Mouse (Mus musculus) cerebellum, adult 11 months (tissue): ENCODE measurements around the gene Bsn.

Experiments used
- DNase-seq: peaks from one replicate; pipeline ENCODE4 v3.0.0; 2022

The Bsn gene

DNA sequence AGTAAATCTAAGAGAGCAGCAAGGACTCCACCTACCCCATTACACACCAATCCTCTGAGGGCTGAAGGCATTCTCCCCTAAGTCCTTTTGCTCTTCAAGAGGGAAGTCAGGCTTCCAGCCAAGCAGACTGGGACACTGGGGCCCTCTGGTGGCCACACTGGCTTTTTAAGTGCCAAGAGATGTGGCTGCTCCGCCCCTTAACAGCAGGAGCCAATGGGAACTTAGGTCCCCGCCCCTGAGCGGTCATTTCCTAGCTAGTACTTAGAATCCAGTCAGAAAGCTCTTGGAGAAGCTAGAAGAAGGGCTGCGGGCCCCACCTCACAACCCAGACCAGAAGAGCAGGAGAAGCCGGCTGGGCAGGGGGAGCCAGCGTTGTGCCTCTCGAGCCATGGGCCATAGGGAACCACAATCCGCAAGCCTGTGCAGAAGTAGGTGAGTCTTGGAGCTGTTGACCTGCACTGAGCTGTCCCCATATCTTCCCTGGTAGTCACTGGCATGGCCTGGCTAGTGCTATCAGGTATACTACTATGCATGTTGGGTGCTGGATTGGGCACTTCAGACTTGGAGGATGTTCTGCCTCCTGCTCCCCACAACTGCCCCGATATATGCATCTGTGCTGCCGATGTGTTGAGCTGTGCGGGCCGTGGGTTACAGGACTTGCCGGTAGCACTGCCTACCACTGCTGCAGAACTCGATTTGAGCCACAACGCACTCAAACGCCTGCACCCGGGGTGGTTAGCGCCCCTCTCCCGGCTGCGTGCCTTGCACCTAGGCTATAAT is 137.1 kb downstream of the Bsn start, which contains the start of gene Amigo3:
TSS of gene Amigo3 (plus strand) at position 275 of the 780 bp plus-strand sequence.
- DNase-seq = peak; percentile 93

DNA sequence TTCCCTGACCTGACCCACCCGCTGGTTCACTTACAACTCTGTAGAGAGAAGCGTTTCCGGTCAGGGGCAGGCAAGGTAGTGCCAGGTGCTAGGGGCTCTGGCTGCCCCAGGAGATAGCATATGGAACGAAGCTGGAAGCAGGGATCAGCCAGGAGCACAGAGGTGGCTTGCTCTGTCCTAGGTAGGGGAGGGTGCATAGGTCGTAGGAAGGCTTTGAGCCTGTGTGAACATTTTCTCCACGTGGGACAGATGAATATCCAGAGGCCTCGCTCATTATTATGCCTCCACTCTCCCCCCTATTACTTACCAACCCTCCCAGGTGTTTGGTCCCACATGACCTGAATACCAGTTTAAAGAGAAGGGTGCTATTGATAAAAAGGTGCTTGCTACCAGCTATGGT is 137.8 kb downstream of the Bsn start:
- no peak for DNase-seq

DNA sequence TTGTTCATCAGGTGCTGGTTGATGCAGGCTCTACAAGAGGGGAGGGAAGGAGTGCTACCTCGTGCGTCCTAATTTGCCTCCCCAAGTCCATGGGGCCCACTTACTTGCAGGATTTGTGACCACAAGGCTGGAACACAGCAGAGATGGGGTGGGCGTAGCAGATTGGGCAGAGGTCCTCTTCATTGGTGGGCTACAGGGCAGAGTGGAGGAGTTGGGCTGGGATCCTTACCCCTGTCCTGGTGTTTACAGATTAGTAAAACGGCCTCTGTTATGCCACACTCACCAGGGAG is 138.3 kb downstream of the Bsn start:
- DNase-seq = peak; percentile 23

DNA sequence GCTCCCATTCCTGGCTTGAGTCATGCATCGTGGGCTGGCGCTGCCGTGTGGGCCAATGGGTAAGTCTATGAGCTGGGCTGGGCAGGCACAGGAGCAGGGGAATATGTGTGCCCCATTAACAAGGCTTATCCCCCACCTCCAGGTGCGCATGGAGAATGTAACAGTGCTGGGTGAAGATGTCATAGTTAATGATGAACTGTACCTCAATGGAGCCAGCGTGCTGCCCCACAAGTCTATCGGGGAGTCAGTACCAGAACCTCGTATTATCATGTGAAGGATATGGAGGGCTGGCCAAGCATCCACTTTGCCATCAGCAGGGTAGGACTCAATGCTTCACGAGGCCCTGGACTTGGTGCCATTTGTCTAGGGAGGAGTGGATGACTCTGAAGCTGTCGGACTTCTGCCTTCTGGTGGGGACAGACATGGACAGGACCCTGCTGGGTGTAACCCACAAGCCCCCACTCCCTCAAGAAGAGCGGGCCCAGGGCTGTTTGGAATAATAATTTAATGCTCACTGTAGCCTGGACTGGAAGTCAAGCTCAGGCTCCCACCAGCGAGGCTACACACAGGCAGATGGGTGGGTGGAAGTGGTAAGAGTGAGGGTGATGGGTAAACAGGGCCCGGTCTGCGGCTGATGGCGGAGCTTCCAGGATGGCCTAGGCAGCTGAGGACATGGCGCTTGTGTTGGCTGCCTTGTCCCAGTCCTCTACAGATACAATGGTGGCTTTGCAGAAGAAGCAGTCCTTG is 138.8 kb downstream of the Bsn start:
- peak; percentile 20 for DNase-seq

DNA sequence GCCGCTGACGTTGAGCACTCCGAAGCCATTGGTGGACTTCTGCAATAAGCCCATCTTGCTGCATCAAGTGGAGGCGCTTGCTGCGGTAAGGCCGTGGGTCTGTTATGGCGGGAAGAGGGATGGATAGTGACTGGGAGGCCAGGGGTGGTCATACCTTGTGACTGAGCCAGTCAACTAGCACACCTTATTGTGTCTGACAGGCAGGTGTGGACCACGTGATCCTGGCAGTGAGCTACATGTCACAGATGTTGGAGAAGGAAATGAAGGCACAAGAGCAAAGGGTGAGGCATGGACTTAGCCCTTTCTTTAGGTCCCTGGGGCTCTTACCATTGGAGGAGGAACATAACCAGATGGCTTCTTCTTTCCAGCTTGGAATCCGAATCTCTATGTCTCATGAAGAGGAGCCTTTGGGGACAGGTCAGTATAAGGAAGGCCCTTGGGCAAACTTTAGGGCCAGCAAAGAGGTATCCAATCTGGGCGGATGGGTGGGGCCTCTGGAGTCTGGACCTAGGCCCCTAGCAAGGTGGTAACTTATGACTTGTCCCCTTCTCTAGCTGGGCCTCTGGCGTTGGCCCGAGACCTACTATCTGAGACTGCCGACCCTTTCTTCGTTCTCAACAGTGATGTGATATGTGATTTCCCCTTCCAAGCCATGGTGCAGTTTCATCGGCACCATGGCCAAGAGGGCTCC is 140.5 kb downstream of the Bsn start:
- peak; percentile 34 for DNase-seq

DNA sequence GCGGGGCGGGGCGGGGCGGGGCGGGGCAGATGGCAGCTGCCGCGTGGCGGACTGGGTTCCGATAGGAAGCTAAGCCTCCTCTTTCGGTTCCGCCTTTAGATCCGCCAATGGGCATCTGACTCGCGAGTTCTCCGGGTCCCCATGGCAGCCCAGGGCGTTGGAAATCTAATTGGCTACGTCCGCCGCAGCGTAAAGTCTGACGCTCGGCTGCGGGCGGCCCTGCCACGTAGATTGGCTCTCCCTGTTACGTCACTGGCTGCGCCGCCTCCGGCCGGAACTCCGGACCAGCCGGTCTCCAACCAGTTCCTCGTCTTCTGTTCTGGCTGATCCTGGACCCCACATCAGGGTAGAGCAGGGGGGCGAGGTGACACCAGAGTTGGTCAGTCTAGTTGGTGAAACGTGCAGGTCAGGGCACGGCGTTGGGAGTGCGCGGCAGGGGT is 141.1 kb downstream of the Bsn start, which contains the start of gene Gmppb:
TSS of gene Gmppb (plus strand) at position 227 of the 440 bp plus-strand sequence.
- peak; percentile 92 for DNase-seq

DNA sequence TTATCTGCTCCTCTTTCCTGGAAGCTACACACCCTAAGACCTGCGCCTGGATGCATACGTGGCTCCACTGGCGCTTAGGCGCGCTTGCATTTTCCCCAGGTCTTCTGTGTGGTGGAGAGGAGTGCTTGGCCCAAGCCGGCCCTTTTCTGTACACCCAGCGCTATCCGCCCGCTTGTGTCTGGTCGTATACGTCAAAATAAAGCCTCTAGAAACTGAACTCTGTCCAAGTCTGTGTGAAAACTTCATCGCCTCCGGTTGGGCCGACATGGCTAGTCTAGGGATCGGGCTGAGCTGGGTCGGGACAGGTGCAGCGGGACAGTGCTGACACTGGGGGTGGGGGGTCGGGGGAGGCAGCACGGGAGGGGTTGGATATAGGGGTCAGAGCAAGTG is 141.6 kb downstream of the Bsn start:
- DNase-seq = peak; percentile 37

DNA sequence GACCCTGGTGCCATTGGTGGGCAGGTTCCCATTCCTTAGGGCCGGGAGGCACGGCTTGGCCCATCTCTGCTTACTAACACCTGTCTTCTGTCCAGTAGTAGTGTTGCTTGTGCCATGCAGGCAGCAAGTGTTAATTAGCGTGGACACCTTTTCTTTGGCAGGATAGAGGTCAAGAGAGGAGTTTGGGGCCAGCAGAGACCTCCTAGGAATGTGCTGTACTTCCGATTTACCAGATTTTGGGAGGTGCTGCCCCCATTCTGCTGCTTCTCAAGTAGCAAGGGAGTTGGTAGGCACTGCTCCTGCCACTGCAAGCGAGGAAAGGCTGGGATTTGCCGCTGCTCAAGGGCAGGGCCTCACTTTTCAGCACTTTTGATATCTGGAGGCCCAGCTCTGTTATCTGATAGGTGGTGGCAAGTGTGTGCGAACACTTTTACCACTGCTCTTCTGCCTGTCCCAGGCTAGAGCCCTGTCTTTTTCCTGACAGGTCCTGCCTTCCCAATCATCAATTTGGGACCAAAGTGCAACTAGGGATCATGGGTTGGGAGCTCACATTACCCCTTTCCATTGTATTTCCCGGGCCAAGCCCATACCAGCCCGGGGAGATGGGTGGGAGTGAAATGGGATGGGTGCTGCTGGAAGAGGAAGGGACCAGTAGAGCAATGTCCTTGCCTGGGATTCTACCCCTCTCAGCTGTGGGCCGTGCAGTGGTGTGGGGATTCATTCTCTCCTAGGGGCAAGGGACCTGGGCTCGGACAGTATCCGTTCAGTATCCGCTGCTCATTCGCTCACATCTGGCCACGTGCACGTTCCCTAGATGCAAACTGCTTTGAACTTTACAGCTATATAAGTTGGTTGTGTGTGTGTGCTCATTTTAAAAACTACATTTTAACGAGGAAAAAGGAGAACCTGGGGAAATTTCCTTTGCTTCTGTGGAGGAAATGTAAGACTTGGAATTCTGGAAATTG is 142.3 kb downstream of the Bsn start:
- DNase-seq = peak; percentile 15

DNA sequence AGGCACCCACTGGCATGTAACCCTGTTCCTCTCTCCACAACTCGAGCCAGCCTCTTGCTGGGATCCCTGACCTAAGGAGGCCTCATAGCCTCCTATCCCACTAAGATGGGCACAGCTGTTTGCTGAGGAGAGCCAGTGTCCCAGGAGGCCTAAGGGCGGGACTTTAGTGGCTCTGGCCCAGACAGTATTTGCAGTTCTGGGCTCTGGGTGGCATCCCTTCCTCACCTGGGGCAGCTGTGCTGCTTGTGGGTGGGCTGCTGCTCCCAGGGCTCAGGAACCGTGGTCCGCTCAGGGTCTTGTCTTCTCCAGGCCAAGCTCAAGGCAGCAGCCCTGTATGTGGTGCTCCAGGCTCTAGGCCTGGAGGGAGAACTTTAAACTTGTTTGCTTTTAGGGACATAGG is 143.6 kb downstream of the Bsn start:
- no peak for DNase-seq
